Mouse (Mus musculus) gastrocnemius, postnatal 4 days (tissue): Measurements from ENCODE around the gene Smarcc2. TPM values are rescaled to one million over a fixed set of nuclear protein-coding genes. Genes with fewer than 3 reads are reported as not detected.

ENCODE experiments used
- DNase-seq, 2 experiments: peaks; one replicate each; pipeline ENCODE4 v3.0.0; 2021 to 2022; ENCODE audit warnings: low spot score in 2 of 2, mixed read lengths in 2 of 2
- long read RNA-seq, 2 experiments: library from polyadenylated mRNA; stranded (forward); transcript quantifications; one replicate each; pipeline ENCODE4 v2.0.0; 2021
- total RNA-seq, 2 experiments: library from RNA; stranded (reverse); gene quantifications; 2 replicates each; pipeline ENCODE4 v1.2.3; 2021

Gene Smarcc2
- 10 to 100 TPM; 90.8 to 91.2 TPM for total RNA-seq
- long read RNA-seq, experiment 1, full-length matches to known transcripts = 45 of 77 reads
- long read RNA-seq, experiment 1, partial matches to known transcripts = 15 of 77 reads
- long read RNA-seq, experiment 1, other reads (novel, unspliced or antisense) = 17 of 77 reads
- long read RNA-seq, experiment 2, full-length matches to known transcripts = 56 of 121 reads
- long read RNA-seq, experiment 2, partial matches to known transcripts = 34 of 121 reads
- long read RNA-seq, experiment 2, other reads (novel, unspliced or antisense) = 31 of 121 reads

DNA sequence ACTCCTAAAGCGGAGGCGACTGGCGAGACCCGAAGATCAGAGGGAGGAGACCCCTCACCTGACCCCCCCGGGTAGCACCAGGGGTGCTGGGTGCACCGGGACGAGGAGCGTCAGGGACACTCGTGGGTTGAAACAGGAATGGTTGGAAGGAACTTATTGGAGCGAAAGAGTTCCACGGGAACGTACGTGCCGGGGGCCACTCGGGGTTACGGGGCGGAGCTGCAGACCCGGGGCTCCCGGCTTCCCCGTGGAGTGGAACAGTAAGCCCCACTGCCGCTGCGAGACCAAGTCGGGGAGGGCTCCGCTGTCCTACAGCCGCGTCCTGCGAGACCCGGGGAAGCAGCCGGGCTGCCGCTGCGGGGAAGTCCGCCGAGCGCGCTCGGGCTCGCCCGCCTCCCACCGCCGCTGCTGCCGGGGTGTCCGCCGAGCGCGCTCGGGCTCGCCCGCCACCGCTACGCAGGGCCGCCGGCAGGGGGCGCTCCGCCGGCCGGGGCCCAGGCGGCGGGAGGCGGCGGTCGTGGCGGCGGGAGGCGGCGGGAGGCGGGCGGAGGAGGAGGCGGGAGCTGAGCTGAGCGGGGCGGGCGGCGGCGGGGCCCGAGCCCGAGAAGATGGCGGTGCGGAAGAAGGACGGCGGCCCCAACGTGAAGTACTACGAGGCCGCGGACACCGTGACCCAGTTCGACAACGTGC, at the start of gene Smarcc2:
Gene Smarcc2 (plus strand): TSS at position 530 of the 690 bp plus-strand sequence.
- DNase-seq = peak; percentile 88 to 90

DNA sequence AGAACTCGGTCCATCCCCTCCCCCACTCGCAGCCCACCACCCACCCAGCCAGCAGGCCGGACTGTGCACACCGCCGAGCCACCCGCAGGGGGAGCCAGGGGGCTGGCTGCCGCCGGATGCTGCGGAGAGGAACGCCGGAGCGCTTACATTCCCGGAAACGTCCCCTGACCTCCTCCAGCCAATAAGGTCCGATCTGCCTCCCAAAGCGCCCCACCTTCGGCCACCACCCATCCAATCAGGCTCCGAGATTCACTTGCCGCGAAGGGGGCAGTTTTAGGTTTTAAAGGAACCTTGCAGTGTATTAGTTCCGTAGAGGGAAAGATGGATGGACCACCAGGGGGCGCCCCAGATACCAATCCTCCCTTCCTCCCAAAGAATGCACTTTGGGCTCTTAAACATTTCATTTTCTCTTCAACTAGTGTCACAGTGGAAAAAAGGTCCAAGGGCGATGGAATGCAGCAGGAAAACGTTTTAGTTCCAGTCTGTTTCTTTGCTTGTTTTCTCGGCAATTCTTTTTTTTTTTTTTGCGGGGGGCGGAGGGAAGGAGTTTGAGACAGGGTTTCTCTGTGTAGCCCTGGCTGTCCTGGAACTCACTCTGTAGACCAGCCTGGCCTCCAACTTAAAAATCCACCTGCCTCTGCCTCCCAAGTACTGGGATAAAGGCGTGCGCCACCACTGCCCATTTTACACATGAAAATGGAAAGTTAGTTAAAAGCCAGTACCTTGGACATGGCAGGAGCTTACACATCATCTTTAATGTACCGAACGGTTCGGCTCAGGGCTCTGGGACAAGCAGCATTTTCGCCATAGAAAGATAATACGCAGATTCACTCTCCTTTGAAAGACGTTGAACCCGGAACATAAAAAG, 49.1 kb upstream of the Smarcc2 start:
- peak; percentile 96 for DNase-seq

DNA sequence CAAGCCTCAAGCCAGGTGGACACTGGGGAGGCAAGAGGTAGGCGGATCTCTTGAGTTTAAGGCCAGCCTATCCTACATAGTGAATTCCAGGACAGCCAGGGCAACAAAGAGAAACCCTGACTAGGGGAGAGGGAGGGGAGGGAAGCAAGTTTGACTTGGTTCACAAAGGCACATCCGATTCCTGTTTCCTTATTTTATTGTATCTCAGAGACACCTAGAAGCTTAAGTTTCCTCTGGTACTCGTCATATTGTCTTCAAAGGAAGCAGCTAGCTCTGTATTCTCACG, 48.5 kb upstream of the Smarcc2 start:
- no peak for DNase-seq

DNA sequence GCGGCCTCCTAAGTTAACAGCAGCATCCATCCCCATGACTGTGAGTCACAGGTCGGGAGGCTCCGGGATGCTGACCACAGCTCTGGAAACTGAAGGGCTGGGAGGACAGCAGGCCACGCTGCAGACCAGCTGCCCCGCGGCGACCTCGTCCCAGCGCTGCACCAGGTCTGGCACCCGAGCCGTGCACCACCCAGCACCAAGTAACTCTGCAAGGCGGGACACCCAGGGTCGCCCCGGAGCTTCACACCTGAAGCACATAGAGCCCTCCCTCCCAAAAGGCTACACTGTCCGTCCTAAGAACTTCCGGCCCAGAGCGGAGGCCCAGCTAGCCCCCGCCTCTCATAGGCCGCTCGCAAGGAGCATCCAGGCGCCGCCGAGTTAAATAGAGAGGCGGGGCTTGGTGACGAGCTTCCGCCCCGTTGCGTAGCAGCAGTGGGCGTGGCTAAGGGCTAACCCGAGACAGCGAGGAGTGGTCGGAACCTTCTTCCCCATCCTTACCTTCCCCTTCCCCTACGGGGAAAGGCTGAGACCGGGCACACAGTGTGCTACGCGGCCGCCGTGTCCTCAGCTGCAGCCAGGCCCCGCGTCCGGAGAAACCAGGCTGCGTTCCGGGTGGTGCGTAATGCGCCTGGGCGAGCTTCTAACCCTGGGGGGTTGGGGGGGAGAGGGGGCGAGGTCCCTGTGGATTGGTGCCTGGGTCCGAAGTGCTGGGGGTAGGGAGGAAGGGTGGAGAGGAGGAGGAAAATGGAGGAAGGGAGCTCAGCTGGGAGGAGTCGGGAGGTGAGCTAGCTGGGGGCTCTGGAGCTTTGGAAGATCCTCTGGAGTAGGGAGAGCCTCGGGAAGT, 47.6 kb upstream of the Smarcc2 start, which contains the start of the genes Nabp2 and Rnf41:
Gene Nabp2 (minus strand): TSS at position 282 of the 844 bp plus-strand sequence.
Gene Rnf41 (plus strand): TSS at position 447 of the 844 bp plus-strand sequence.
- peak; percentile 91 to 96 for DNase-seq

DNA sequence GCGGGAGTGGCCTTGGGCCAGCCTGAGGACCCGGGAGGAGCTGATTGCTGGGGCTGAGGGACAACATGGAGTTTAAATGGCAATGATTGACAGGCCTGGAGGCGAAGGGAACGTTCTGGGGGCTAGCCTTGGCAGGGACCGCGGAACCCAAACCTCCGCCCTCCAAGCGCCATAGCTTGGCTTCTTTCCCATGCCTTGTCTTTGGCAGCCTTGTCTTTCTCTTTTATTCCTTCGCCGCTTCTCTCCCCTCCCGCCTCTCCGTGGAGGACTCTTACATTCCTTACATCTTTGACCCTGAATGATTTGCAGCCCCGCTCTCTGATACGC, 47.0 kb upstream of the Smarcc2 start:
- DNase-seq = peak in 1 of 2 experiments; percentile 38

DNA sequence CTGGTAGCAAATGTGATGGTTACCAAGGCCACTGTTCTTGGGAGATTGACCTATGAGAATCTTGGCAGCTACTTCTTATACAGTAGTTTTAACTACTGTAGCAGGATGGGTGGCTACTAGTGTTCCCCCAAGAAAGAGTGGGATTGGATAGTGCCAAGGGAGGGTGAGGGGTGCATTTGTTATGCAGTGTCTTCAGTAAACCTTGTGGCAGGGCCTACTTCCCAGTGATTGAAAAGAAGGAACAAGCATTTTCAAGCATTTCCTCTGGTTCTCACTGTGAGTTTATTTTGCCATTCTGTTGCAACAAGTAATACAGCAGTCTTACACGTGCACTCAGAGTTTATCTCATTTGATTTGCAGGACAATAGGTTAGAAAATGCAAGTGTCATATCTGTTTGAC, 46.5 kb upstream of the Smarcc2 start:
- DNase-seq = no peak

DNA sequence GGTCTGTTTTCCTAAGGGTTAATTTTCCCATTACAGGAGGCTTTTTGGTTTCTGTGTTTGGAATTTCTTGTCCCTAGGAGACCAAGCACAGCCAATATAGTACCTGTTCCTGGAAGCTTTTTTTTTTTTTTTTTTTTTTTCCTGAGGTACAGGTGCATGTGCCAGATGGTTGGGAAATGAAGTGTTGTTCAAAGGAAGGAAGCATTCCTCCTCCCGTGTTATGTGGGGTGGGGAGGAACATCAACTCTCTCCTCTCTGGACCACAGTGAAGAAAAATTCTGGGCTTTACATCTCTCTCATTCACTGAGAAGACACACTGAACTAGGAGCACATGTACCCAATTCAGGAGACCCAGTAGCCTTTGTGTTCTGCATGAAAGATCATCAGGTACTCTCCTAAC, 46.0 kb upstream of the Smarcc2 start:
- no peak for DNase-seq

DNA sequence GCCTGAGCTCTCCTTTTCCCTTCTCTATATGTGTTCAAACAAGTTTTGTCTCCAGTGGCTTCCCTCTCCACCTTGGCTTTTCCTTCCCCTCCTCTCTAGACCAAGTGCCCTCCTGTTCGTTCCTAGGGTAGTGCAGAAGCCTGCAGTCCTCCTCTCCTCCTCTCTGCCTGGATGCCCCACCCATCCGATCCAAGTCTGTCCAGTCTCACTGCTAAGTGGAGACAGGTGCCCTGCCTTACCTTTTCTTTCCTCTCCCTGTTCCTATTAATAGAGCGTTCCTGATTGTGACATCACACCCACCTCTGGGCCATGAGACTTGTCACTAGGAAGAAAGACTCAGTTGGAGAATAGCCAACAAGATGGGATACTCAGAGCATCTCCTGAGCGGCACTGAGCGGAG, 44.2 kb upstream of the Smarcc2 start:
- DNase-seq = no peak

DNA sequence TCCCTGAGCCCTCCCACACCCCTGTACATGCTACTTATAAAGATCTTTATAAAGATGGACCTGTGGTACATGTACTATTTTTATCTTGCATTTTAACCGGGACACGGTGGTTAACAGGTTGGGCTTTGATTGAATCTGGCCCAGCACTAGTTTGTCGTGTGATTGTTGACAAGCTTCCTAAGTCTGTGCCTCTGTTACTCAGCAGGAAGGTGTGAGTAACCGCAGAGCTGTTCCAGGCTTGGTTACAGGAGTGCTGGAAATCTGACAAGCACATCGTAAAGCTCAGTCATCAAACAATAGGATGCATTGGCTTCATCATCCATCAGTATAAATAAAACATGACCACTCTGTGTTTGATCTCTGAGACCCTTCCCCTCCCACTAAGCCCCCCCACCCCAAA, 36.6 kb upstream of the Smarcc2 start:
- DNase-seq = no peak

DNA sequence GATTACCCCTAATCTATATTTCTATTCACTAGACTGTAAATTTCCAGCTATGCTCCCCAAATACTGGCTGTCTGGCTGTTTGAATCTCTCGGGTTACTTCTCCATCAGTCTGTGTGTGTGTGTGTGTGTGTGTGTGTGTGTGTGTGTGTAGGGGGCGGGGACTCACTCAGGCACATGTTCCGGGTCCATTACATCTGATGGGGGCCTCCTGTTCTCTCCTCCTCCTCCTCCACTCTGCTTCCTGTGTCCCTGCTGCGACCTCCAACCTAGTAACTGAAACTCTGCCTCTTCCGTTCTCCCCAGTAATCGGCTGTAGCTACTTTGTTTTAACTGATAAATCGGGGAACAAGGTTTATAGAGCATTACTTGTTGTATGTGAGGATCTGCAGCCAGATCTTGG, 34.4 kb upstream of the Smarcc2 start:
- DNase-seq = no peak

DNA sequence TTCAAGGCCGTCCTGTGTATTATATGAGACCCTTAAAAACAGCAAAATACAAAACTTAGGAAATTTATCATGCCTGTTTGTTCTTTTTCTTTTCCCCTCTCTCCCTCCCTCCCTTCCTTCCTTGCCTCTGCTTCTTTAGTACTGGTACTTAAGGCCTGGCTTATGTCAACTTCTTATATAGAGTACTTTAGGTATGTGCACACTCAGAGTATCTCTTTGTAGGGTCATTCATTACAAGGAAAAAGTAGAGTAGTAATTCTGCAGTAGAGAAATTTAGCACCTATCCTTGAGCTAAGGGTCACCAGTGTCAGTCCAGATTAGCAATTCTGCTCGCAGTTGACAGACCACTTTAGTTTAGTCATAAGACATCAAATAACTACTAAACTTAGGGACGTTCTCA, 33.8 kb upstream of the Smarcc2 start:
- no peak for DNase-seq

DNA sequence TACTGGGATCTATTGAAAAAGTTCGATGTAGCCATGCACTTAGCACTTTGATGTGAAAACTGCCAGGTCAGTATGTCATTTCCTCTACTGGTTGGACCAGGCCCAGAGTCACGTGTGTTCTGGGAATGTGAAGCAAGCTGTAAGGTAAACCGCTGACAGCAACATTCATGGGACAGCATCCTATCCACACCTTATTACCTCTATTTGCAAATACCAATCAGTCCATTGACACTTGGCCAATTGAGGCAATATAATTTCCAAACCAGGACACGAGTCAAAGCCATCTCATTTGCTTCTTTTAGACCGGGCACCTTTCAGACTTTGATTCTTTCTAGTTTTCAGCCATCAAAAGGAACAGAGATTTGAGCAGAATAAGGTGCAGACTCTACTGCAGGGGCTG, 30.0 kb upstream of the Smarcc2 start:
- no peak for DNase-seq

DNA sequence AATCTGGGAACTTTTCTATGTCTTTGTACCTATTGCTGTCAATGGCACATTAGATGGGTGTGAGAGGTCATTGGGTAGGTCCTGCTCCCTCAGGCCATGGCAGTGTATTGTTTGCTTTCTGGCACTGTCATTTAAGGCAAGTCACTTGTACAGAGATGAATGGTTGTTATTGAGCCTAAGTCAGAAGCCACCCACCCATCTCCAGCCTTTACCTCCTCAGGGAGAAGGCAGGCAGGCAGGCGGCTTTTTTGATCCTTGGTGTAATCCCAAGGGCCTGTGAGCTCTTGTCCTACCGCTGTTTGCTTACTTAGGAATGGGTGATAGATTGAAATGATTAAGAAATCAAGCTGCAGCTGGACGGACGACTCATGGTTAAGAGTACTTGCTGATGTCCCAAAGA, 29.6 kb upstream of the Smarcc2 start:
- no peak for DNase-seq

DNA sequence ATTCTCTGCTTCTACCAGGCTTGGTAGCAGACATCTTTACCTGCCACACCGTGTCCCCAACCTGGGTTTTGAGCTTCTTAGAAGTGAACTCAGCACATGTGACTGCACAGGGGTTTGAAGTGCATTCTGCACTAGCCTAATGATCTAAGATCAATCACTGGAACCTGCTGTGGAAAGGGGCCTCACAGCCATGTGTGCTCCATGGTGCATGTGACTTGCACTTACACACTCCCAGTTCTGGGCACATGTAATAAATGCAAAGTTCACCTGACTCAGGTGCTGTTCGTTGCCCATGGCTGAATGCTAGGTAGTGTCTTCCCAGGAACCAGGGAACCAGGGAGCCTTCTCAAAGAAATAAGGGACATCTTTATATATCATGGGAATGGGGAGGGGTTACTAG, 25.6 kb upstream of the Smarcc2 start:
- no peak for DNase-seq

DNA sequence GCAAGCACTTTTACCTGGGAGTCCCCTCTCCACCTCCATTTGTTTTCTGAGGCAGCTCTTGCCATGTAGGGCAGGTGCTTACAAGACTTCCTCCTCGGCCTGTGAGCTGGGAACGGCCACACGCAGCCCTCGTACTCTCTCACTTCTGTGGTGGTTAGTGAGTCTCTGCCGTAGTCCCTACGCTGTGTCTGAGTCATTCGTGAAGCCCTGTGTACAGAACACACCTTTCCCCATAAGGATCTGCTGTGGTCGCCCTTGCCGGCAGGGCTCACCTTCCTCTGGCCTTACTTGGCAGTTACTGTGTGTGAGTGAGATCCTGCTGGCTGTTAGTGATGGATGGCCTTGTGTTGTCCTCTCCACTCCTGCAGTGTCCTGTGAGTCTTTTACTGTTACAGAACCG, 24.4 kb upstream of the Smarcc2 start:
- no peak for DNase-seq

DNA sequence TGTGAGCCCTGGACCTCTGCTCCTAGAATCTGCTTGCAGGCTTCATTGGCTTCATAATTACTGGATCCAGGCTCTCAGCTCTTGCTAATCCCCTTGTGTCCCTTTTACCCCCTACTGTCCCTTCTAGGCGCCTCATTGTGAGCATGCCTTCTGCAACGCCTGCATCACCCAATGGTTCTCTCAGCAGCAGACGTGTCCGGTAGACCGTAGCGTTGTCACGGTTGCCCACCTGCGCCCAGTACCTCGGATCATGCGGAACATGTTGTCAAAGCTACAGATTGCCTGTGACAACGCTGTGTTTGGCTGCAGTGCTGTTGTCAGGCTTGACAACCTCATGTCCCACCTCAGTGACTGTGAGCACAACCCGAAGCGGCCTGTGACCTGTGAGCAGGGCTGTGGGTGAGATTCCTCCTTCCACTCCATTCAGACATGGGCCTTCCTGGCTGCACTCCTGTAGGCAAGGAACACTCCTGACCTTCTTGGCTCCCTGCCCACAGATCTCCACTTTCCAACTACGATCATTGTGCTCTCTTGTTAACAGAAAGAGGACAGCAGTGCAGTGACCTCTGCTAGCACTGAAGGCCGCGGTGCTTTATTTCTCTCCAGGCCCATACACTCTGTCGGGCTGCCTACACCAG, 23.7 kb upstream of the Smarcc2 start:
- DNase-seq = no peak

DNA sequence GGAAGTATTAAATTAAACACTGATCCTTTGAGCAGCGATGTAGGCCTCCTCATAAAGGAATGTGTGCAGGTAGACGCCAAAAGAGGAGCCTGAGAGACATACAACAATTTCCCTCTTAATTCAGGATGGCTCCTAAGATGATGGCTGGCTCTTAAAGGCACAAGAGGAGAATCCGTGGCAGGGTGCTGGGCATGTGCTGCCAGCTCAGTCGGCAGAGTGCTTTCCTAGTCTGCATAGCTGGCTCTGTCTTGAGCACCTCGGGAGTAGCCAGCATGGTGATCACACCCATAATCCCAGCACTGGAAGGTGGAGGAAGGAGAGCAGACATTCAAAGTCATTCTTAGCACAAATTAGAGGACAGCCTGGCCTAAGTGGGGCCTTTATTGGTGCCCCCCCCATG, 23.2 kb upstream of the Smarcc2 start:
- no peak for DNase-seq

DNA sequence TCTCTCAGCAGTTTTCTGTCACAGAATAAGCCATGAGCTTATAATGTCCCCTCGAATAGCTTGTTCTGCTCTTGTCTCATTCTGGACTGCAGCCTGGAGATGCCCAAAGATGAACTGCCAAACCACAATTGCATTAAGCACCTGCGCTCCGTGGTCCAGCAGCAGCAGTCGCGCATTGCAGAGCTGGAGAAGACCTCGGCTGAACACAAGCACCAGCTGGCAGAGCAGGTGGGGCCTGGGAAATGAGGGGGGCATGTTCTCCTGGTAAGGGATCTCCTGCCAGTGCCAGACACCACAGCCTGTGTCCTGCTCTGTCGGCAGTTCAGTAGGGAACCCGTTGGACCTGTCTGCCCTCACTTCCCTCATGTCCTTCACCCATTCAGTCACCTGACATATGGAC, 22.7 kb upstream of the Smarcc2 start:
- no peak for DNase-seq

DNA sequence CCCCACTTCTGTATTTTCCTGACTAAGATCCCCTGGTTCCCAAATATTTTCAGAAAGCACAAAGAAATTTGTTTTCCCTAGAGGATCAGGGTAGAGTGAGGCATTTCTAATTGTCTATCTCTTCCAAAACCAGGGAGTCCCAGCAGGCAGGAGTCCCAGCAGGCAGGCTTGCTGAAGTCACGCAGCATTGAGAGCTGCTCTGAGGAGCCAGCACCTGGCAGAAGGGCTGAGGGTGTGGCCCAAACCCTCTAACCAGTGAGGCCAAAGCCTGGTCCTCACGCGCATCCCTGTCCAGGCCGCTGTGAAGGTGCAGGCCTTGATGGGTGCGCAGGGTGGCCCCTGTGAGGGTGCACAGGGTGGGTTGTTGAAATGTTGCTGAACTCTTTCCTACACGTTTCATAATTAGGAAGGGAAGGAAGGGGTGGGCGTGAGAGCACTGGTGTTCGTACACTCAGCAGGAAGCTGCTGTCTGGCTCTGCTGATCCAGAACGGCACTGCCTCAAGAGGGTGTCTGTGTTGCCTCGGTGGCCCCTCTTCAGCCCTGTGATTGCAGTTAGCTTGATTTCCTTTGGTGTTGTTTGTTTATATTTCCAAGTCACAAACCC, 20.3 kb upstream of the Smarcc2 start:
- DNase-seq = no peak

DNA sequence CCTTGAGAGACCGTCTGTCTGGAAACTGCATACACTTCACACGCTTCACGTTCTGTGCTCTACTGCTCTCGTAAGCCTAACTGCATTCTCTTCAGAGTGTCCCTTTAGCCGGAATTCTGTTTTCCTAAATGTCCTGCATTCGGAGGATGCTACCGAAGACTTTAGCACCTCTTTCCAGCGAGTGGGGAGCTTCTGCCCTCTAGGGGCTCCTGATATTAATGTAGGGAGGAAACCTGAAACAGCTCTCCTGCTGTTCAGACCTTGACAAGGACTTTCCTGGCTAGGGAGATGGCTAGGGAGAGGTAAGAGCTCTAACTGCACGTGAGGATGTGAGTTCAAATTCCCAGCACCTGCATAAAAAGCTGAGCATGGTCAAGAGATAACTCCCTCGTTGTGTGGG, 18.6 kb upstream of the Smarcc2 start:
- DNase-seq = no peak
